Mouse (Mus musculus): ENCODE measurements at regions not wholly inside any gene's neighbourhood (a gene's known extent, or its start where the extent isn't known, plus 50 kb on each side); places are given as distances from the start of the nearest gene placed in this dataset.

- H3K4me1 ChIP-seq = no peaks in the 10 kb centered on the region
- H3K4me2 ChIP-seq = no peak overlapping the region
- no peak for ATAC-seq
- no peaks in the 10 kb centered on the region for H3K9me3 ChIP-seq (replicated peaks)
- H3K4me3 ChIP-seq = no peak overlapping the region
- H3K27ac ChIP-seq = no peak overlapping the region
- no peaks in the 10 kb centered on the region for H3K27me3 ChIP-seq
- WGBS = 86% methylated on average over 1 of the region's 1 CpGs
- H3K36me3 ChIP-seq (ENCODE audit: poor library complexity, severe bottlenecking) = no peaks in the 10 kb centered on the region
- H3K9ac ChIP-seq = no peak overlapping the region
Measured at GRCm38 (mm10) chr6:24245591-24245990, 77.7 kb upstream of the Slc13a1 start.

DNA sequence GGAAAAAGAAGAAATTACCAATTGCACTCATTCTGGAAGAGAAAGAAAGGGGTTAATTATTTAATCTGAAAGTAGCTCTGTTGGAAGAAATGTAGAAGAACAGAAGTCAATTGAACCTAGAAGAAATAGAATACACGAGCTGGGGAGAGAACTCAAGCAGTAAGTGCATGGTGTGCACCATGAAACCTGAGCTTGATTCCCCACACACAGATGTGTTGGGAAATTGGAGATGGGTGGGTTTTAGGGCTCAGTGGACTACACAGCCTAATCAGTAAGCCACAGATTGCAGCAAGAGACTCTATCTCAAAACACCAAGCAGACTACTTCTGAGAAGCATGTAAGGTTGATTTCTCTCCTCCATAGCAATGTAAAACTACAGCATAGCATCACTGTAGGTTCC is 70.6 kb upstream of the Slc13a1 start:
- Histone ChIP-seq H3K9me3 (replicated peaks) (no peaks in the 10 kb centered on the region), H3K9ac (no peak overlapping the region), H3K4me1 (no peaks in the 10 kb centered on the region), H3K4me3 (no peak overlapping the region), H3K36me3 (ENCODE audit: poor library complexity, severe bottlenecking) (no peaks in the 10 kb centered on the region), H3K27me3 (no peaks in the 10 kb centered on the region), H3K4me2 (no peak overlapping the region), H3K27ac (no peak overlapping the region)
- WGBS = 41% methylated on average over 1 of the region's 1 CpGs
- ATAC-seq = no peak

DNA sequence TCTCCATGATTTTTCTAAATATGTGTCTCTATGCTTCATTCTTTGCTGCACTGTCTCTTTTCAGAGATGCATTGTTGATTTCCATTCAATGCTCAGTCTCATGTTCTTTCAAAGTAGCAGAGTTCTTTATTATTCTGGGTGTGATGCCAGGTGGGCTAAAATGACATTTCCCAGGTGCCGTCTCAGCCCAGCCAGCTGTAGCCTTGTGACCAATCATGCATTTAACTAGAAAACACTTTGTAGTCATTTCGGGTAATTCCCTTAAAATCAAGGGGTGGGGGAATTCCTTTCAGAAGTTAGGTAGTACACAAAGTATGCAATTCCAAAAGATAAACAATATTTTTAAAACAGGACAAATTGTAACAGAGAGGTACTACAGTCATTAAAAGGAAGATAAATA is 70.2 kb upstream of the Slc13a1 start:
- H3K4me3 ChIP-seq = no peak overlapping the region
- H3K36me3 ChIP-seq (ENCODE audit: poor library complexity, severe bottlenecking) = no peaks in the 10 kb centered on the region
- WGBS = 61% methylated on average over 2 of the region's 2 CpGs
- no peak overlapping the region for H3K4me2 ChIP-seq
- H3K9me3 ChIP-seq (replicated peaks) = no peaks in the 10 kb centered on the region
- H3K4me1 ChIP-seq = no peaks in the 10 kb centered on the region
- H3K9ac ChIP-seq = no peak overlapping the region
- no peak overlapping the region for H3K27ac ChIP-seq
- H3K27me3 ChIP-seq = no peaks in the 10 kb centered on the region
- ATAC-seq = no peak

DNA sequence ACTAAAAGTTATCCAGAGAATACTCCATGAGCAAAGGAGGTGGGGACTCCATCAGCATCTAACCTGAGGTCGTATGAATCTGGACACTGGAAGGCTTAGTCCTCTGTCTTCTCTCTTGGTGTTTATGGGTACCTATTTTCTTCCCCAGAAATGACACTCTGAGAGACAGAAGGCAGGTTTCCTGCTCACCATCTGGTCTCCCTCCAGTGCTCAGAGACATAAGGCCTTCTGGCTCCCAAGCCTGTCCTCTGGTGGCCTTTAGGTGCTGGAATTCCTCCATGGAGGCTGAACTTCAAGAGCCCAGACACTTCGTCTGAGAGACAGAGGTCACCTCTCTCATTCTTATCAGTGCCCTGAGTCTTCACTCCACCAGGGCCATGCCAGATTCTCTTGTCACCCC is 65.7 kb upstream of the Slc13a1 start:
- no peaks in the 10 kb centered on the region for H3K36me3 ChIP-seq (ENCODE audit: poor library complexity, severe bottlenecking)
- 85% methylated on average over 2 of the region's 2 CpGs for WGBS
- H3K9me3 ChIP-seq (replicated peaks) = no peaks in the 10 kb centered on the region
- H3K27me3 ChIP-seq = no peaks in the 10 kb centered on the region
- no peak for ATAC-seq
- H3K4me3 ChIP-seq = no peak overlapping the region
- no peak overlapping the region for H3K9ac ChIP-seq
- no peak overlapping the region for H3K4me2 ChIP-seq
- no peak overlapping the region for H3K27ac ChIP-seq
- no peaks in the 10 kb centered on the region for H3K4me1 ChIP-seq

- no peaks in the 10 kb centered on the region for H3K9me3 ChIP-seq (replicated peaks)
- H3K36me3 ChIP-seq (ENCODE audit: poor library complexity, severe bottlenecking) = no peaks in the 10 kb centered on the region
- H3K27me3 ChIP-seq = no peaks in the 10 kb centered on the region
- no peak overlapping the region for H3K4me3 ChIP-seq
- H3K4me2 ChIP-seq = no peak overlapping the region
- WGBS = 74% methylated on average over 1 of the region's 1 CpGs
- H3K9ac ChIP-seq = no peak overlapping the region
- no peaks in the 10 kb centered on the region for H3K4me1 ChIP-seq
- H3K27ac ChIP-seq = no peak overlapping the region
- ATAC-seq = no peak
Measured at GRCm38 (mm10) chr6:24220589-24220988, 52.7 kb upstream of the Slc13a1 start.

DNA sequence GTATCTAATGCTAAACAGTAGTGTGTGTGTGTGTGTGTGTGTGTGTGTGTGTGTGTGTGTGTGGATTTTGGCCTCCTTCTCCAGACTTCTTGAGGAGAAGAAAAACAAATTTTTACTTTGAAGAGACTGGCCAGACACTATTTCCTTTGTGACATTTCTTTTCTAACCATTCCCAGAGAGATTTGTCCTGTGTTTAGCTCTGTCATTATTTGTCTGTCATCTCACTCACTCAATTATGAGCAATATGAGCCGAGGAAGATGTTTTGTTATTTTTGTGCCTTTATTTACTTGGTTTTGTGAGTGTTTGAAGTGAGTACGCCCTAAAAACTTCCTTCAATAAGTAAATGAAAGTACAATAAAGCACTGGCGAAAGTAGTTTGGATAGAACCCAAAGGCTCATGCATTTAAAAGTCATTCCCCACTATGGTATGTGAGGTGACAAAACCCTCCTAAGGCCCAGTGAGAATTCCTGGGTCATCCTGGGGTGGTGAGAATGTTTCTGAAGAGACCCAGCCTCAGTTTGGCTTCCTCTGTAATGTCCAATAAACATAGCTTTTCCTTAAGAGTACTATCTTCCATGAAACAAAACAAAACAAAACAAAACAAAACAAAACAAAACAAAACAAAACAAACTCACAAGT is 52.1 kb upstream of the Slc13a1 start:
- no peak overlapping the region for H3K4me3 ChIP-seq
- 73% methylated on average over 3 of the region's 3 CpGs for WGBS
- H3K9ac ChIP-seq = no peak overlapping the region
- no peak overlapping the region for H3K27ac ChIP-seq
- ATAC-seq = no peak
- H3K4me2 ChIP-seq = no peak overlapping the region
- H3K9me3 ChIP-seq (replicated peaks) = no peaks in the 10 kb centered on the region
- H3K27me3 ChIP-seq = no peaks in the 10 kb centered on the region
- H3K36me3 ChIP-seq (ENCODE audit: poor library complexity, severe bottlenecking) = no peaks in the 10 kb centered on the region
- no peaks in the 10 kb centered on the region for H3K4me1 ChIP-seq

Measured in forebrain, embryonic 13.5 days (tissue).